Mouse (Mus musculus) urinary bladder, adult 2 months (tissue): ENCODE measurements around the gene Sec22b. TPM values are rescaled to one million over a fixed set of nuclear protein-coding genes. Genes with fewer than 3 reads are reported as not detected.

Experiments used
- DNase-seq: peaks from one replicate; pipeline ENCODE4 v3.0.0; 2022; ENCODE audit warnings: low spot score
- polyA plus RNA-seq: library from polyadenylated mRNA; depleted of rRNA; stranded (reverse); fragments of >200 nt; gene quantifications from 2 replicates; pipeline ENCODE4 v1.2.3, GENCODE M21; 2012

Gene Sec22b
- polyA plus RNA-seq, 1 experiment = 84.5 TPM

- DNase-seq = no peak
Measured at GRCm38 (mm10) chr3:97940511-97941204, 39.7 kb downstream of the Sec22b start.

- DNase-seq = no peak
Measured at GRCm38 (mm10) chr3:97941440-97942259, 40.7 kb downstream of the Sec22b start.

- no peak for DNase-seq
Measured at GRCm38 (mm10) chr3:97942260-97942950, 41.4 kb downstream of the Sec22b start.

GRCm38 (mm10) chr3:97944462-97944861 lies 43.5 kb downstream of the Sec22b start:
- DNase-seq = no peak

GRCm38 (mm10) chr3:97946439-97946838 lies 45.4 kb downstream of the Sec22b start:
- DNase-seq = no peak

- no peak for DNase-seq
Measured at GRCm38 (mm10) chr3:97948518-97948917, 47.5 kb downstream of the Sec22b start.

GRCm38 (mm10) chr3:97949946-97950345 lies 49.0 kb downstream of the Sec22b start:
- DNase-seq = no peak

- DNase-seq = no peak
Measured at GRCm38 (mm10) chr3:97951134-97951533, 50.1 kb downstream of the Sec22b start.

- DNase-seq = no peak
Measured at GRCm38 (mm10) chr3:97953196-97953595, 52.2 kb downstream of the Sec22b start.

- no peak for DNase-seq
Measured at GRCm38 (mm10) chr3:97956322-97956721, 55.3 kb downstream of the Sec22b start.

- no peak for DNase-seq
Measured at GRCm38 (mm10) chr3:97956926-97957325, 55.9 kb downstream of the Sec22b start.

GRCm38 (mm10) chr3:97960783-97961594 lies 60.0 kb downstream of the Sec22b start:
- DNase-seq = no peak

GRCm38 (mm10) chr3:97961962-97962361 lies 61.0 kb downstream of the Sec22b start:
- no peak for DNase-seq

GRCm38 (mm10) chr3:97964878-97965353 lies 63.9 kb downstream of the Sec22b start:
- no peak for DNase-seq

GRCm38 (mm10) chr3:97967627-97968026 lies 66.6 kb downstream of the Sec22b start:
- DNase-seq = no peak

- no peak for DNase-seq
Measured at GRCm38 (mm10) chr3:97968191-97968590, 67.2 kb downstream of the Sec22b start.

GRCm38 (mm10) chr3:97969019-97969418 lies 68.0 kb downstream of the Sec22b start:
- DNase-seq = no peak

- no peak for DNase-seq
Measured at GRCm38 (mm10) chr3:97971117-97971516, 70.1 kb downstream of the Sec22b start.

- DNase-seq = no peak
Measured at GRCm38 (mm10) chr3:97972200-97972599, 71.2 kb downstream of the Sec22b start.

- DNase-seq = no peak
Measured at GRCm38 (mm10) chr3:97972707-97973106, 71.7 kb downstream of the Sec22b start.
